Mouse (Mus musculus): ENCODE measurements around the gene Ess2. TPM values are rescaled to one million over a fixed set of nuclear protein-coding genes. Genes with fewer than 3 reads are reported as not detected.
A peak's percentile ranks its signal among the peaks of the same experiment; 100 is the strongest.

The Ess2 gene
- polyA plus RNA-seq, 1 experiment, result 45.5 TPM

GRCm38 (mm10) chr16:17933594-17934444 lies 22.7 kb upstream of the Ess2 start:
- peak overlapping the region; percentile 7 for H3K27ac ChIP-seq (ENCODE audit: control insufficient read depth, insufficient read depth, low read length)
- H3K36me3 ChIP-seq (ENCODE audit: control insufficient read depth, insufficient read depth, low read length), result no peaks in the 10 kb centered on the region
- no peak overlapping the region for H3K4me3 ChIP-seq (ENCODE audit: control insufficient read depth, insufficient read depth, low read length)
- 92% methylated on average over 9 of the region's 9 CpGs for WGBS
- DNase-seq, result no peak
- peaks cover 7% of the 10 kb centered on the region for H3K4me1 ChIP-seq (replicated peaks; ENCODE audit: control insufficient read depth, insufficient read depth, low read length)
- TF ChIP-seq CTCF (IDR thresholded peaks at IDR 0.05; ENCODE audit: borderline replicate concordance, control insufficient read depth, extremely low read depth, insufficient read depth, low read length, poor library complexity), result no peak
- no peak for TF ChIP-seq POLR2A (IDR thresholded peaks at IDR 0.05; ENCODE audit: control insufficient read depth, extremely low read depth, insufficient read depth, low read length, poor library complexity)
- no peaks in the 10 kb centered on the region for H3K27me3 ChIP-seq (ENCODE audit: control insufficient read depth, insufficient read depth, low read length)

DNA sequence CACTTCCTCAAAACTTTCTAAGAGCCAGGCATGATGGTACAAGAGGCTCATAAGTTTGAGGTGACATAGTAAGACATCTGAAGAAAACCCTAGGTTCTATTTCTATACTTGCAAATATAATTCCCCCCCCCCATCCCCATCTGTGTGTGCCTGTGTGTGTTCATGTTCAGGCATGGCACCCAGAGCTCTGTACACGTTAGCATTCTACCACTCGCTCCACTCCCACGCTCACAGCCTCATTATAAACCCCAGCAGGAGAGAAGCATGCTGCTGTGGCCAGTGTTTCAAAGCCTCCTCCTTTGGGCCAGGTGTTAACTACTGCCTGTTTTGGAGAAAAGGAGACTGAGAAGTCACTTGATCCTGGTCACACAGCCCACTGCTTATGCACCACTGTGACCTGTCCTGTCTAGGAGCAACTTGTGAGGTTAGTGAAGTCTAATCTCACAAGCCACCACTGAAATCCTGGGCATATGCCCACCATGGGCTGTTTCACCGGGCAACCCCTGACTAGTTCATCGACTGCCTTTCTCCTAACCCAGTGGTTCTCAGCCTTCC lies 20.8 kb upstream of the Ess2 start:
- peaks cover 10% of the 10 kb centered on the region for H3K4me1 ChIP-seq (replicated peaks; ENCODE audit: control insufficient read depth, insufficient read depth, low read length)
- 92% methylated on average over 5 of the region's 5 CpGs for WGBS
- TF ChIP-seq CTCF (IDR thresholded peaks at IDR 0.05; ENCODE audit: borderline replicate concordance, control insufficient read depth, extremely low read depth, insufficient read depth, low read length, poor library complexity) (no peak), POLR2A (IDR thresholded peaks at IDR 0.05; ENCODE audit: control insufficient read depth, extremely low read depth, insufficient read depth, low read length, poor library complexity) (no peak)
- H3K27ac ChIP-seq (ENCODE audit: control insufficient read depth, insufficient read depth, low read length), result no peak overlapping the region
- DNase-seq, result no peak
- H3K4me3 ChIP-seq (ENCODE audit: control insufficient read depth, insufficient read depth, low read length), result no peak overlapping the region
- no peaks in the 10 kb centered on the region for H3K36me3 ChIP-seq (ENCODE audit: control insufficient read depth, insufficient read depth, low read length)
- no peaks in the 10 kb centered on the region for H3K27me3 ChIP-seq (ENCODE audit: control insufficient read depth, insufficient read depth, low read length)

DNA sequence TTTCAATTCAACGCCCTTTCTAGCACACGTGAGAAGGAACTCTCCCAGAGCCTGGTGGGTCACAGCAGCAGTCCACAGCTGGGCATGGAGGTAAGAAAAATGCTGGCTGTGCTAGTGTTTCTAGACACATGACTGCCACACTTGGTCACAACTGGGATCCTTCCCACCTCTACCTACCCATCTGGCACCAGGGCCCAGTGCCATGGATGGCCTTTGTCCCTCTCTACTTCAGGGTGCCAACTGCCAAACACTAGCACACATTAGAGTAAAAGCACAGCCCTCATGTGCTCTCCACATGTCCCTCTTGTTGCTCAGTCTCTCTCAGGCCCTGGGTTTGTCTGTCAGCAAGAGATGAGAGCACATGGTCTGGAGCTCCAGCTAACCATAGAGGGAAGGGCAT lies 18.5 kb upstream of the Ess2 start:
- Histone ChIP-seq H3K4me1 (replicated peaks; ENCODE audit: control insufficient read depth, insufficient read depth, low read length) (peaks cover 10% of the 10 kb centered on the region), H3K27ac (ENCODE audit: control insufficient read depth, insufficient read depth, low read length) (no peak overlapping the region), H3K27me3 (ENCODE audit: control insufficient read depth, insufficient read depth, low read length) (no peaks in the 10 kb centered on the region), H3K36me3 (ENCODE audit: control insufficient read depth, insufficient read depth, low read length) (no peaks in the 10 kb centered on the region), H3K4me3 (ENCODE audit: control insufficient read depth, insufficient read depth, low read length) (no peak overlapping the region)
- 92% methylated on average over 2 of the region's 2 CpGs for WGBS
- TF ChIP-seq CTCF (IDR thresholded peaks at IDR 0.05; ENCODE audit: borderline replicate concordance, control insufficient read depth, extremely low read depth, insufficient read depth, low read length, poor library complexity) (no peak), POLR2A (IDR thresholded peaks at IDR 0.05; ENCODE audit: control insufficient read depth, extremely low read depth, insufficient read depth, low read length, poor library complexity) (no peak)
- DNase-seq, result no peak

DNA sequence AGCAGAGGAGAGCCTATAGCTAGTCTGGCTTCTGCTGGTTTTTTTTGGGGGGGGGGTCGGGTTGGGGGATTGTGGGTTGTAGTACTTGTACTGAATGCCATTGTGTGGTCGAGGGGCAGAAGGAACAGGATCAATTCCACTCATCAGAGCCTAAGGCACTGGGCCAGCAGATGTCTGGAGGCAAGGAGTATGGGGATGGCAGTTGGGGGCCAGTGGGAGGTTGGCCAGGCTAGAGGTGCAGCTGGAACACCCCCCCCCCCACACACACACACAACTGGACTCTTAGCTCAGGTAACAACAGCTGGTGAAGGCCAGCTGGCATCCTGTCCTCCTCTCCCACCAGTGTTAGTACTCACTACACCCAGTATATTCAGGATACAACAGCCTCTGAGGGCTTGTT lies 18.1 kb upstream of the Ess2 start:
- H3K4me3 ChIP-seq (ENCODE audit: control insufficient read depth, insufficient read depth, low read length), result no peak overlapping the region
- H3K4me1 ChIP-seq (replicated peaks; ENCODE audit: control insufficient read depth, insufficient read depth, low read length), result peaks cover 7% of the 10 kb centered on the region
- DNase-seq, result no peak
- 52% methylated on average over 2 of the region's 2 CpGs for WGBS
- H3K27me3 ChIP-seq (ENCODE audit: control insufficient read depth, insufficient read depth, low read length), result no peaks in the 10 kb centered on the region
- no peak for TF ChIP-seq POLR2A (IDR thresholded peaks at IDR 0.05; ENCODE audit: control insufficient read depth, extremely low read depth, insufficient read depth, low read length, poor library complexity)
- TF ChIP-seq CTCF (IDR thresholded peaks at IDR 0.05; ENCODE audit: borderline replicate concordance, control insufficient read depth, extremely low read depth, insufficient read depth, low read length, poor library complexity), result no peak
- no peaks in the 10 kb centered on the region for H3K36me3 ChIP-seq (ENCODE audit: control insufficient read depth, insufficient read depth, low read length)
- H3K27ac ChIP-seq (ENCODE audit: control insufficient read depth, insufficient read depth, low read length), result no peak overlapping the region

GRCm38 (mm10) chr16:17928627-17929104 lies 17.5 kb upstream of the Ess2 start:
- peak; percentile 72 for DNase-seq
- under 1% methylated on average over 9 of the region's 9 CpGs for WGBS
- H3K27ac ChIP-seq (ENCODE audit: control insufficient read depth, insufficient read depth, low read length), result no peak overlapping the region; the same call in 1 of the 2 replicates
- H3K27me3 ChIP-seq (ENCODE audit: control insufficient read depth, insufficient read depth, low read length), result no peaks in the 10 kb centered on the region
- peaks cover 5% of the 10 kb centered on the region for H3K4me1 ChIP-seq (replicated peaks; ENCODE audit: control insufficient read depth, insufficient read depth, low read length)
- peak overlapping the region; percentile 90 for H3K4me3 ChIP-seq (ENCODE audit: control insufficient read depth, insufficient read depth, low read length)
- TF ChIP-seq POLR2A (IDR thresholded peaks at IDR 0.05; ENCODE audit: control insufficient read depth, extremely low read depth, insufficient read depth, low read length, poor library complexity) (no peak), CTCF (IDR thresholded peaks at IDR 0.05; ENCODE audit: borderline replicate concordance, control insufficient read depth, extremely low read depth, insufficient read depth, low read length, poor library complexity) (peak; percentile 59; the same call in 1 of the 2 replicates)
- H3K36me3 ChIP-seq (ENCODE audit: control insufficient read depth, insufficient read depth, low read length), result no peaks in the 10 kb centered on the region

DNA sequence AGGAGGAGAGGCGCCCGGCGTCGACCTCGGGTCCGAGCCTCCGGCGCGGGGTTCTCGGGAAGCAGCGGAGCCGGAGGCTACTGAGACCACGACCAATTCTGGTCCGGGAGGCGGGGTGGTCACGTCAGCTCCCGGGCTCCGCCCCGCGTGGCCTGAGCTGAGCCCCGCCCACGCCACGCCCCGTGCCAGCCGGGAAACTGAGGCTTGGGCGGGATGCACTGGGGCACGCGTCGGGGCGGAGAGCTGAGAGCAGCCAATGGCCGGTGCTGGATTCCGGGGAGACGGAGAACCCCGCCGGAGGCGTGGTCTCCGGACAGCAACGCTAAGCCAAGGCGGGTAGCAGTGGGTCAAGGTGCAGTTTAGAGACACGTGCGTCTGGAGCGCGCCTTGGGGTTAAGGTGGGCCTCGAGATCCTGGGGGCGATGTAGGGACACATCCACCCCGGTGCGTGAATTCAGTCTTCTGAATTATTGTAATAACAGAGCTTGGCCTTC lies 17.0 kb upstream of the Ess2 start, which contains the start of gene Slc25a1:
Slc25a1 (minus strand) TSS at position 133 of the 494 bp plus-strand sequence.
- WGBS, result under 1% methylated on average over 47 of the region's 47 CpGs
- peak within 1 kb of the TSS; percentile 90 for H3K4me3 ChIP-seq (ENCODE audit: control insufficient read depth, insufficient read depth, low read length)
- TF ChIP-seq CTCF (IDR thresholded peaks at IDR 0.05; ENCODE audit: borderline replicate concordance, control insufficient read depth, extremely low read depth, insufficient read depth, low read length, poor library complexity) (peak; percentile 35; the same call in 1 of the 2 replicates), POLR2A (IDR thresholded peaks at IDR 0.05; ENCODE audit: control insufficient read depth, extremely low read depth, insufficient read depth, low read length, poor library complexity) (no peak; the same call in 1 of the 2 replicates)
- peaks cover 5% of the 10 kb centered on the region for H3K4me1 ChIP-seq (replicated peaks; ENCODE audit: control insufficient read depth, insufficient read depth, low read length)
- H3K27ac ChIP-seq (ENCODE audit: control insufficient read depth, insufficient read depth, low read length), result no peak within 1 kb of the TSS; the same call in 1 of the 2 replicates
- no peaks in the 10 kb centered on the region for H3K27me3 ChIP-seq (ENCODE audit: control insufficient read depth, insufficient read depth, low read length)
- H3K36me3 ChIP-seq (ENCODE audit: control insufficient read depth, insufficient read depth, low read length), result no peaks in the 10 kb centered on the region
- peak; percentile 74 for DNase-seq
